Mouse (Mus musculus) forebrain, embryonic 16.5 days (tissue): ENCODE results near the gene Iqcg. TPM values are rescaled to one million over a fixed set of nuclear protein-coding genes. Genes with fewer than 3 reads are reported as not detected.

ENCODE experiments used
- ATAC-seq: fragments of 200-750 bp; cut with Nextera tagmentation; 2 replicates; pipeline ENCODE4 v1.8.0; 2017; ENCODE audit warnings: mild to moderate bottlenecking, moderate library complexity
- H3K27ac ChIP-seq: fragments of 300-500 bp; sonication (generic); 2 replicates; pipeline ENCODE4 v1.5.1; 2014; ENCODE audit warnings: low read length, control low read depth
- H3K27me3 ChIP-seq: fragments of 300-500 bp; sonication (generic); replicated peaks from 2 replicates; pipeline ENCODE4 v1.6.1; 2014; ENCODE audit warnings: low read length; ENCODE audit not compliant: control insufficient read depth, insufficient read depth
- H3K36me3 ChIP-seq: fragments of 300-500 bp; sonication (generic); 2 replicates; pipeline ENCODE4 v1.6.1; 2014; ENCODE audit not compliant: control insufficient read depth, insufficient read depth
- H3K4me1 ChIP-seq: fragments of 300-500 bp; sonication (generic); replicated peaks from 2 replicates; pipeline ENCODE4 v1.6.1; 2014; ENCODE audit warnings: low read length; ENCODE audit not compliant: control insufficient read depth, insufficient read depth
- H3K4me2 ChIP-seq: fragments of 300-500 bp; sonication (generic); 2 replicates; pipeline ENCODE4 v1.6.1; 2014; ENCODE audit warnings: mild to moderate bottlenecking, low read length, control low read depth
- H3K4me3 ChIP-seq: fragments of 300-500 bp; sonication (generic); replicated peaks from 2 replicates; pipeline ENCODE4 v1.5.1; 2014; ENCODE audit warnings: mild to moderate bottlenecking, low read length, control low read depth
- H3K9ac ChIP-seq: fragments of 300-500 bp; sonication (generic); replicated peaks from 2 replicates; pipeline ENCODE4 v1.6.1; 2014; ENCODE audit warnings: low read depth, low read length, control low read depth
- H3K9me3 ChIP-seq: fragments of 300-500 bp; sonication (generic); 2 replicates; pipeline ENCODE4 v1.6.1; 2016; ENCODE audit warnings: low read length; ENCODE audit not compliant: control insufficient read depth
- WGBS: fragments of 180-500 bp; shearing (Covaris S2); extraction: QIAGEN DNeasy Blood & Tissue Kit; methylation state at CpG from one replicate; pipeline ENCODE4 v1.1.7; 2014; 5-methylcytosine and 5-hydroxymethylcytosine counted together
- polyA plus RNA-seq: library from polyadenylated mRNA; unstranded; fragments of >200 nt; fragmentation: Nextera tagmentation; extraction: Ambion mirVana; gene quantifications from 2 replicates; pipeline ENCODE4 v1.2.1, GENCODE M21; 2015

Gene Iqcg
- 3.9 and 4.7 TPM in 2 replicates for polyA plus RNA-seq

GRCm38 (mm10) chr16:33056095-33056785, at the start of gene Iqcg, which contains the start of gene Rpl35a:
Iqcg (minus strand) TSS chr16:33056218.
Rpl35a (plus strand) TSS chr16:33056453.
- peak within 1 kb of the TSS; percentile 79 for H3K4me2 ChIP-seq
- no peaks in the 10 kb centered on the region for H3K9me3 ChIP-seq
- H3K4me3 ChIP-seq, result peak within 1 kb of the TSS; percentile 92
- peak within 1 kb of the TSS; percentile 88 for H3K9ac ChIP-seq
- peak within 1 kb of the TSS; percentile 77 for H3K27ac ChIP-seq
- peaks cover 25% of the 10 kb centered on the region for H3K36me3 ChIP-seq
- peak; percentile 95 for ATAC-seq
- no peaks in the 10 kb centered on the region for H3K27me3 ChIP-seq
- H3K4me1 ChIP-seq, result peaks cover 19% of the 10 kb centered on the region
- WGBS, result 0% methylated on average over 47 of the region's 47 CpGs

- no peaks in the 10 kb centered on the region for H3K27me3 ChIP-seq
- H3K4me1 ChIP-seq, result no peaks in the 10 kb centered on the region
- H3K4me2 ChIP-seq, result no peak overlapping the region
- no peak overlapping the region for H3K9ac ChIP-seq
- 86% methylated on average over 8 of the region's 8 CpGs for WGBS
- no peaks in the 10 kb centered on the region for H3K9me3 ChIP-seq
- H3K4me3 ChIP-seq, result no peak overlapping the region
- H3K27ac ChIP-seq, result no peak overlapping the region
- no peak for ATAC-seq
- peaks cover 2% of the 10 kb centered on the region; the same call in 1 of the 2 replicates for H3K36me3 ChIP-seq
Observed at GRCm38 (mm10) chr16:33085666-33086065, 29.6 kb upstream of the Iqcg start.

GRCm38 (mm10) chr16:33083996-33084395, 28.0 kb upstream of the Iqcg start:
- WGBS, result 86% methylated on average over 2 of the region's 2 CpGs
- no peak for ATAC-seq
- no peaks in the 10 kb centered on the region for H3K4me1 ChIP-seq
- H3K27ac ChIP-seq, result no peak overlapping the region
- H3K36me3 ChIP-seq, result peaks cover 2% of the 10 kb centered on the region; the same call in 1 of the 2 replicates
- H3K9ac ChIP-seq, result no peak overlapping the region
- H3K27me3 ChIP-seq, result no peaks in the 10 kb centered on the region
- H3K4me2 ChIP-seq, result no peak overlapping the region
- H3K9me3 ChIP-seq, result no peaks in the 10 kb centered on the region
- H3K4me3 ChIP-seq, result no peak overlapping the region

- no peak overlapping the region for H3K9ac ChIP-seq
- 90% methylated on average over 6 of the region's 6 CpGs for WGBS
- ATAC-seq, result no peak
- no peaks in the 10 kb centered on the region for H3K4me1 ChIP-seq
- H3K4me3 ChIP-seq, result no peak overlapping the region
- no peaks in the 10 kb centered on the region for H3K9me3 ChIP-seq
- no peaks in the 10 kb centered on the region for H3K27me3 ChIP-seq
- H3K4me2 ChIP-seq, result no peak overlapping the region
- no peak overlapping the region for H3K27ac ChIP-seq
- peaks cover 2% of the 10 kb centered on the region; the same call in 1 of the 2 replicates for H3K36me3 ChIP-seq
Observed at GRCm38 (mm10) chr16:33082951-33083350, 26.9 kb upstream of the Iqcg start.

GRCm38 (mm10) chr16:33080063-33080462, 24.0 kb upstream of the Iqcg start:
- H3K36me3 ChIP-seq, result peaks cover 2% of the 10 kb centered on the region; the same call in 1 of the 2 replicates
- 98% methylated on average over 7 of the region's 7 CpGs for WGBS
- no peaks in the 10 kb centered on the region for H3K4me1 ChIP-seq
- no peak overlapping the region for H3K4me2 ChIP-seq
- no peak overlapping the region for H3K4me3 ChIP-seq
- no peaks in the 10 kb centered on the region for H3K27me3 ChIP-seq
- no peak overlapping the region for H3K9ac ChIP-seq
- no peaks in the 10 kb centered on the region for H3K9me3 ChIP-seq
- ATAC-seq, result no peak
- H3K27ac ChIP-seq, result no peak overlapping the region

- Histone ChIP-seq H3K4me2 (no peak overlapping the region), H3K9me3 (no peaks in the 10 kb centered on the region), H3K4me1 (no peaks in the 10 kb centered on the region), H3K4me3 (no peak overlapping the region), H3K9ac (no peak overlapping the region), H3K27ac (no peak overlapping the region), H3K36me3 (no peaks in the 10 kb centered on the region), H3K27me3 (no peaks in the 10 kb centered on the region)
- 95% methylated on average over 5 of the region's 5 CpGs for WGBS
- ATAC-seq, result no peak
Observed at GRCm38 (mm10) chr16:33077069-33077627, 21.1 kb upstream of the Iqcg start.

GRCm38 (mm10) chr16:33076078-33076477, 20.1 kb upstream of the Iqcg start:
- ATAC-seq, result no peak
- Histone ChIP-seq H3K4me1 (no peaks in the 10 kb centered on the region), H3K4me3 (no peak overlapping the region), H3K27ac (no peak overlapping the region), H3K36me3 (no peaks in the 10 kb centered on the region), H3K9ac (no peak overlapping the region), H3K9me3 (no peaks in the 10 kb centered on the region), H3K27me3 (no peaks in the 10 kb centered on the region), H3K4me2 (no peak overlapping the region)
- 81% methylated on average over 6 of the region's 6 CpGs for WGBS

GRCm38 (mm10) chr16:33074967-33075366, 18.9 kb upstream of the Iqcg start:
- Histone ChIP-seq H3K4me3 (no peak overlapping the region), H3K27me3 (no peaks in the 10 kb centered on the region), H3K36me3 (no peaks in the 10 kb centered on the region), H3K4me1 (no peaks in the 10 kb centered on the region), H3K9ac (no peak overlapping the region), H3K4me2 (no peak overlapping the region), H3K27ac (no peak overlapping the region), H3K9me3 (no peaks in the 10 kb centered on the region)
- 93% methylated on average over 5 of the region's 5 CpGs for WGBS
- ATAC-seq, result no peak

- WGBS, result 91% methylated on average over 6 of the region's 6 CpGs
- Histone ChIP-seq H3K4me2 (no peak overlapping the region), H3K4me1 (no peaks in the 10 kb centered on the region), H3K9me3 (no peaks in the 10 kb centered on the region), H3K36me3 (no peaks in the 10 kb centered on the region), H3K27ac (no peak overlapping the region), H3K9ac (no peak overlapping the region), H3K27me3 (no peaks in the 10 kb centered on the region), H3K4me3 (no peak overlapping the region)
- no peak for ATAC-seq
Observed at GRCm38 (mm10) chr16:33072871-33073557, 17.0 kb upstream of the Iqcg start.
